Mouse (Mus musculus) adrenal gland (tissue): ENCODE measurements around the gene Gpr132.

Experiments
- intact Hi-C: fragments of 180-260 bp; cut with DNase I; formaldehyde crosslinking; loops from one replicate; pipeline ENCODE4 v1.15.1; 2025

Gpr132 gene

DNA sequence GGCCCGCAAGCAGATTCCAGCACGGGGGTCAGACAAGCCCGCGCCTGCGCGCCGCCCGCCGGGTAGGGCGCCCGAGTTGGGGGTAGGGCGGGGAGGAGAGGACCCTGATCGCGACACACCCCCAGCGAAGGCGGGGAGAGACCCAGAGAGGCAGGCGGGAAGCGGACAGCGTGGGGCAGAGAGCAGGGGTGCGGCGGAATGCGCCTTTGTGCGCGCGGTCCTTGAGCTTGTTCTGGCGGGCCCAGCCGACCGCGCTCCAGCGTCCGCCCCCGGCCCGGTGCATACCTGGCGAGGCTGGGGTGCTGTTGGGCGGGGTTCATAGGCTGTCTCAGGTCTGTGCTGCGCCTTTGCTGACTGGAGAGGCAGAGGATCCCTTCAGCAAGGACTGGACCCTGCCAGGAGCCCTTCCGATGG is 9.6 kb upstream of the Gpr132 start:
- intact Hi-C loops, result loop anchor here (5.0 kb wide), 3 partner anchors 50 to 80 kb away; partner anchors contain the start of genes Jag2 and Nudt14

- intact Hi-C loops, result loop anchor here (5.0 kb wide), 3 partner anchors 50 to 80 kb away; partner anchors contain the start of genes Jag2 and Nudt14
These were observed 9.1 kb upstream of the Gpr132 start for GRCm38 (mm10) chr12:112877073-112877576.

DNA sequence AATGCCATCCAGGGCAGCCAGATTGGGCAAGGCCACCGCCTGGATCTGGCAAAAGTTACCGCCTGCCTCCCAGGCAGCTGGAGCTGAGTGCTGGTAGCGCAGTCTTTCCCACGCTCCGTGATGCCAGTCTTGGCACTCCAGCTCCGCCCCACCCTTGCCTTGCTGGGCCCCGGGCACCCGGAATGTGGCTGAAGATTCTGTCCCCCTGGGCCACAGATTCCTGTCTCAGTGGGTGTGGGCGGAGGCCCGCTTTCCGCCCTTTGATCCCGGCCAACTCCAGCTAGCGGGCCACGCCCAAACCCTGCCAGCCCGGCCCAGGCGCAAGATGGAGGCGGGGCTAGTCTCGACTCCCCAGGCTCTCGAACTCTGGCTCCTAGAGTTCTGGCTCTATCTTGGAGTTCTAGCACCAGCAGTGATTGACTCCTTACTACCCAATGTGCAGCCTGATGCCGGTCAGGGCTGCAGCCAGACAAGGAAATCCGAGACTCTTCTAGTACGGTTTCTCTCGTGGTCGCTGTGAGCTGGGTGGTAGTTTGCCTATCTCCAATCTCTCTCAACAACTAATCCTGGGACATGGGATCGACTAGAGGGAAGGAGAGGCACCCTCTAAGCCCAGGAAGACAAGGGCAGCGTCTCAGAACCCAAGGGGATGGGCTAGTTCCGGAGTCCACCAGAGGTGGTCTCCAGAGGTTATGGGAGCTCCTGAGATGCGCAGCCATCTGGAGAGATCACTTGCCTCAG is 8.5 kb upstream of the Gpr132 start:
- intact Hi-C loops, result loop anchor here (5.0 kb wide), 3 partner anchors 51 to 81 kb away; partner anchors contain the start of genes Jag2 and Nudt14

GRCm38 (mm10) chr12:112875225-112876013 is 7.4 kb upstream of the Gpr132 start:
- intact Hi-C loops, result loop anchor here (5.0 kb wide), 3 partner anchors 52 to 82 kb away; partner anchors contain the start of genes Jag2 and Nudt14

DNA sequence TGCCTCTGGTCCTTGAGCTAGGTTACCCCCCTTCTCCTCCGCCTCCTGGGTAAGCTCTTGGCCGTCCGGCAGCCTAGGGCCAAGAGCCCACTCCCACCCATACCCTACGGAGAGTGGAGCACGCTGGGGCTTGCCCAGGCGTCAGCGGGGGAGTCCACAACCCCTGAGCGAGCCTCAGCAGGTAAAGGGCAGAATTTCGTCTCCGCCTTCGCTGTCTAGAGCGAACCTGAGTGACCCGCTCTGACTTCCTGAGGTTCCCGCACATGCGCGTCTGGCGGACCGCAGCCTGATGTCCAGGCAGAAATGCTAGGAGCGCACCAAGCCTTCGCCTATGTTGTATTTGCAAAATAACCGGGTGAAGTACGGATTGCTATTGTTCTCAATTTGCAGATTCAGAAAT is 6.2 kb upstream of the Gpr132 start:
- intact Hi-C loops, result no loop called here

DNA sequence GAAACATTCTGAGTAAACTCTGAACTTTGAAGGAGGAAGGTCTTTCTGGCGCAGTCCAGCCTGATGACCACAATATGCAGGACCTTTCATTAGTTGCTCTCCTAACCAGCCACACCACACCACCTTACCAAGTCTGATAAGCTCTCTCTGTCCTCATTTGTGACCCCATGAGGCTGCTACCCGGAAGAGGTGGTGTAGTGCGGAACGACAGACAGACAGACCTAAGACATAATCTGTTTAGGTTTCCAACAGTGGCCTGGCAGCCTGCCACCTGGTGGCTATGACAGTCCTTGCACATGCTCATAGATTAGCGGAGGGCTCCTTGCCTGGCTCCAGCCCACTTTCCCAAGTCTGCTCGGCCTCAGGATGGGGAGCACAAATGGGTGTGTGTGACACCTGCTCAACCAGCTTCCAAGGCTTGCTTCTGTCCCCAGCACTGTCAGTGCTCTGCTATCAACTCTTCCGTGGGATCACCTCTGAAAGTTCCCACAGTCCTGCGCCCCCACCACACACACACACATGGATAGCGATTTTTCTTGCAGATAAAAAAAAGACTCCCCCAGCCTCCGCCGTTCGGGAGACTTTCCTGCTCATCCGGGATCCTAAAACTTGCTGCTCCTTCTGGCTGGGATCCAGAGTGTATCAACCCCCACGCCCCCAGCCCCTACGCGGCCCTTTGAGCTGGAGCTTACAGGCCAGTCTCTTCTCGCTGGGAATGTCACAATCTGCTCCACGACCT is 5.6 kb upstream of the Gpr132 start:
- intact Hi-C loops, result no loop called here

- intact Hi-C loops, result no loop called here
These were observed 5.0 kb upstream of the Gpr132 start for GRCm38 (mm10) chr12:112872991-112873390.

- intact Hi-C loops, result no loop called here
These were observed 3.2 kb upstream of the Gpr132 start for GRCm38 (mm10) chr12:112871272-112871671.

DNA sequence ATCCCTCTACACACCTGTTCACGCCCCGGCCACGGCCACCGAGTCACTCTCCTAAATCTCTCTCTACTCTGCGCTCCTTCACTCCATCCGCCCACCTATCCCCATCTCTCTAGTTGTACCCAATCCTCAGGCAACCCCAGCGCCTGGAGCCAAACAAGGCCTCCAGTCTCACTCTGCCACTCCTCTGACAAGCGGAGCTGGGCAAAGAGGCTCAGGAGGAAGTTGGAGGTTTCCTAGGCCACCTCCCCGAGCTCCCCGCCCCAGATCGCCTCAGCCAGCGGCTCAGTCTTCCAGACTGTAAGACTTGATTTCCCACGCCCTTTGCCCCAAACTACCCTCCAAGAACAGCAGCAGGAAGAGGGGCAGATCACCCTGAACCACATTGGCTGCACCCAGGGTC is 2.7 kb upstream of the Gpr132 start:
- intact Hi-C loops, result no loop called here

GRCm38 (mm10) chr12:112869783-112870204 is 1.8 kb upstream of the Gpr132 start:
- intact Hi-C loops, result no loop called here

DNA sequence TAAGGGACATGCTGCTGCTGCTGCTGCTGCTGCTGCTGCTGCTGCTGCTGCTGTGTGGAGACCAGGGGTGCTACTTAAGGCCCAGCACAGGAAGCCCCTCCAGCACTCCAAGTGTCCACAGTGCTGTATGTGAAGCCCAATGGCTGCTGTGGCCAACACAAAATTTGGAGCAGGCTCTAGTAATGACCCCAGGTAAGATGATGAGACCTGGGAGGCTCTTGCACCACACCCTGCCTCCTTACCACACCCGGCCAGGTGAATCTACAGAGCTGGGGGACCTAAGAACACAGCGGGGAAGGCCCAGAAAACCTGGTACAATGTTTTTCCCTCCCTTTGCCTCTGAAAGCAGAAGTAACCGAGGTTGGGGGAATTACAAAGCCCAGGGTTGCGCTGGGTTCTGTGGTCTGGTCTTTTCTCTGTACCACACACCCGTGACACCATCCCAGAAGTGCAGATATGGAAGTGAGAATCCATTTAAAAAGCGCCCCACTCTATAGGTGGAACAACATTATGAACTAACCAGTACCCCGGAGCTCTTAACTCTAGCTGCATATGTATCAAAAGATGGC is 838 bp downstream of the Gpr132 start:
- intact Hi-C loops, result no loop called here

GRCm38 (mm10) chr12:112866467-112867080 is 1.5 kb downstream of the Gpr132 start:
- intact Hi-C loops, result no loop called here

DNA sequence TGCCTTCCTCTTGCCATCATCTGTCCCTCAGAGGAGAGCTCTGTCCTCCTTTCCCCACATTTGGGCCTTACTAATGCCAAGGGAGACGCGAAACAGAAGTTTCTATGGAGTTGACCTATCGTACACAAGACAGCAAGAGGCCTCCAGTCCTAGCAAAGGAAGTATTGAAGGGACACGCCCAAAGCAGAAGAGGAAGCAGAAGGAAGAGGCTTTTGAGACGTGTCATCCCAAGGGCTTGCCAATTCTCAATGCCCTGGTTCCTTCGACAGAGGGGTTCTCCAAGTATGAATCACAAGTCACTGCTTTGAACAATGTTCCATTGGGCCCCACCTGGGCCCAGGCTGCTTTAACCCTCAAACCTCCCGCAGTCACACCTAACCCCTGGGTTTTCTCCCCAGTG is 3.2 kb downstream of the Gpr132 start:
- intact Hi-C loops, result no loop called here

- intact Hi-C loops, result no loop called here
These were observed 6.1 kb downstream of the Gpr132 start for GRCm38 (mm10) chr12:112861911-112862321.

- intact Hi-C loops, result no loop called here
These were observed 7.3 kb downstream of the Gpr132 start for GRCm38 (mm10) chr12:112860765-112861164.

DNA sequence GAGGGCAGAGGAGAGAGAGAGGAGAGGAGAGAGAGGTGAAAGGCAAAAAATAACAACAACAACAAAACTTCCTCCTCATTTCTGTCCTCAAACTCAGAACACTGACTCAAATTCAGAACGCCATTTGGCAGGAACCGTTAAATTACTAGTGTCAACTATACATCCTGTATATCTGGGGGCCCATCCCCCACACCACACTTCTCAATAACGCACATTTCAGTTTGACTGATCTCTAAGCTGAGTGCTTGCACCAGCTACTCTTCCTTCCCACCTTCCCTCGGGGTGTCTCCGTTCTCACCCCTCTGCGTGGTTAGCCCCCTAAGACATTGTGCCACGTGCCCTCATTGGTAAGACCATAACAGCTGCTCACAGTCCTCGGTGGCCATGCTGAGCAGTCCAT is 8.1 kb downstream of the Gpr132 start:
- intact Hi-C loops, result no loop called here

GRCm38 (mm10) chr12:112858581-112859336 is 9.3 kb downstream of the Gpr132 start:
- intact Hi-C loops, result no loop called here

- intact Hi-C loops, result no loop called here
These were observed 10.8 kb downstream of the Gpr132 start for GRCm38 (mm10) chr12:112857021-112857925.

GRCm38 (mm10) chr12:112856338-112856737 is 11.7 kb downstream of the Gpr132 start:
- intact Hi-C loops, result no loop called here
